Mouse (Mus musculus): ENCODE measurements around the gene Zmynd12. TPM values are rescaled to one million over a fixed set of nuclear protein-coding genes. Genes with fewer than 3 reads are reported as not detected.

Zmynd12 gene
- polyA plus RNA-seq, 1 experiment from 2014 or later = 0.46 TPM

GRCm38 (mm10) chr4:119511591-119511990 is 89.0 kb downstream of the Zmynd12 start:
- no peak for DNase-seq (ENCODE audit: low spot score)

- no peak for DNase-seq (ENCODE audit: low spot score)
Measured at GRCm38 (mm10) chr4:119512731-119513141, 90.1 kb downstream of the Zmynd12 start.

Other genes with a start within 250 kb of the Zmynd12 start
- 3.6 and 7.2 TPM in 2 replicates for gene Zfp691, start 248.6 kb upstream of the Zmynd12 start, polyA plus RNA-seq (2015; fragmentation: Nextera tagmentation; extraction: Ambion mirVana)
- 0.31 and 0.66 TPM in 2 replicates for gene Ermap, start 232.8 kb upstream of the Zmynd12 start, polyA plus RNA-seq (2015; fragmentation: Nextera tagmentation; extraction: Ambion mirVana)
- gene Svbp, start 227.5 kb upstream of the Zmynd12 start, polyA plus RNA-seq (2015; fragmentation: Nextera tagmentation; extraction: Ambion mirVana) = 136 TPM in 2 replicates
- gene Tmem269, start 204.6 kb upstream of the Zmynd12 start, polyA plus RNA-seq (2015; fragmentation: Nextera tagmentation; extraction: Ambion mirVana) = 0.12 TPM in 1 of 2 replicates, not detected in the other
- gene AU022252, start 190.1 kb upstream of the Zmynd12 start, polyA plus RNA-seq (2015; fragmentation: Nextera tagmentation; extraction: Ambion mirVana) = 21.6 and 22.2 TPM in 2 replicates
- 6.5 and 6.9 TPM in 2 replicates for gene P3h1, start 189.9 kb upstream of the Zmynd12 start, polyA plus RNA-seq (2015; fragmentation: Nextera tagmentation; extraction: Ambion mirVana)
- 0.14 TPM in 1 of 2 replicates, not detected in the other for gene Cldn19, start 167.4 kb upstream of the Zmynd12 start, polyA plus RNA-seq (2015; fragmentation: Nextera tagmentation; extraction: Ambion mirVana)
- gene Ybx1, start 128.2 kb upstream of the Zmynd12 start, polyA plus RNA-seq (2015; fragmentation: Nextera tagmentation; extraction: Ambion mirVana) = 532 and 561 TPM in 2 replicates
- gene Ppih, start 102.3 kb upstream of the Zmynd12 start, polyA plus RNA-seq (2015; fragmentation: Nextera tagmentation; extraction: Ambion mirVana) = 135 and 144 TPM in 2 replicates
- gene Ccdc30, start 7.3 kb upstream of the Zmynd12 start, polyA plus RNA-seq (2015; fragmentation: Nextera tagmentation; extraction: Ambion mirVana) = 17.3 and 22.1 TPM in 2 replicates
- 41.9 and 43.8 TPM in 2 replicates for gene Ppcs, start 394 bp upstream of the Zmynd12 start, polyA plus RNA-seq (2015; fragmentation: Nextera tagmentation; extraction: Ambion mirVana)
- 0.21 and 0.25 TPM in 2 replicates for gene Rimkla, start 69.8 kb downstream of the Zmynd12 start, polyA plus RNA-seq (2015; fragmentation: Nextera tagmentation; extraction: Ambion mirVana)
- gene Foxj3, start 114.2 kb downstream of the Zmynd12 start, polyA plus RNA-seq (2015; fragmentation: Nextera tagmentation; extraction: Ambion mirVana) = 11.4 and 13.5 TPM in 2 replicates
- gene Frg2f1, start 116.7 kb downstream of the Zmynd12 start, polyA plus RNA-seq (2015; fragmentation: Nextera tagmentation; extraction: Ambion mirVana) = 3.1 and 4.2 TPM in 2 replicates
- 0.69 TPM in 1 of 2 replicates, not detected in the other for gene Guca2a, start 214.9 kb downstream of the Zmynd12 start, polyA plus RNA-seq (2015; fragmentation: Nextera tagmentation; extraction: Ambion mirVana)
- 0.68 and 1.1 TPM in 2 replicates for gene Guca2b, start 236.1 kb downstream of the Zmynd12 start, polyA plus RNA-seq (2015; fragmentation: Nextera tagmentation; extraction: Ambion mirVana)

All from thymus, postnatal 0 days (tissue).